Mouse (Mus musculus): Measurements from ENCODE around the gene Cyp39a1.

Cyp39a1 gene

DNA sequence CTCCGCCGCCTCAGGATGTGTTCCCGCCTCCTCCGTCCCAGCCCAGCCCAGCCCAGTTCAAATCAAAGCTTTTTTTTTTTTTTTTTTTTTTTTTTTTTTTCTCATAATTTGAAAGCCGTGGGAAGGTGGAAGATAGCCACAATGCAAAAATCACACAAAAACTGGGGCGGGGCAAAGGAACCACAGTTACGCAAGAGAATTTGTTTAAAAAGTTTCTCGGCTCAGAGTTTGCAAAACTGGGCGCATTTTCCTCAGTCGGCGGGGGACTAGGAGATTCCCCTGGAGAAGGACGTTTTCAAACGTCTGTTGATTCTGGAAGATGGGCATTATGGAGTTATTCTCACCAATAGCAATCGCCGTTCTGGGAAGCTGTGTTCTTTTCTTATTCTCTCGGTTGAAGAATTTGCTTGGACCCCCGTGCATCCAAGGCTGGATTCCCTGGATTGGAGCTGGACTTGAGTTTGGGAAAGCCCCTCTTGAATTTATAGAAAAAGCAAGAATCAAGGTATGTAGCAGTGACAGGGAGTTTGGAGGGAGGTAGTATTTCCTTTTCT lies at the start of gene Cyp39a1:
TSS of gene Cyp39a1 (plus strand) at position 136 of the 554 bp plus-strand sequence.
- DNase-seq, result no peak

DNA sequence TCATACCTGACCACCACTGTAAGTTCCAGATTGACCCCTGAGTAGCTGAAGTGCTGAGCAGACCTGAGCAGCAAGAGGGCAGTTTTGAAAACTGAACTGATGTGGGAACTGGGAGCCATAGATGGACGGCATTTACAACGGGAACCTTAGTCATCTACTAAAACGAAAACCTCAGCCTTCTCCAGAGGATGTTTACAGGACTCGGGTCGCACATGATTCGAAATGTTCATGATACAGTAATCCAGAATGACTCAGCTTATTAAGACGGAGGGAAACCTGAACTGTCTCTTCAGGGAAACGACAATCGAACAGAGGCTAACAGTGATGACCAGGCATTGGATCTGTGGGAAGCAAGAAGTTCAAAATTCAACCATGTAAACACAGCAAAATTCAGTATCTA lies 48.1 kb upstream of the Cyp39a1 start:
- DNase-seq, result no peak

DNA sequence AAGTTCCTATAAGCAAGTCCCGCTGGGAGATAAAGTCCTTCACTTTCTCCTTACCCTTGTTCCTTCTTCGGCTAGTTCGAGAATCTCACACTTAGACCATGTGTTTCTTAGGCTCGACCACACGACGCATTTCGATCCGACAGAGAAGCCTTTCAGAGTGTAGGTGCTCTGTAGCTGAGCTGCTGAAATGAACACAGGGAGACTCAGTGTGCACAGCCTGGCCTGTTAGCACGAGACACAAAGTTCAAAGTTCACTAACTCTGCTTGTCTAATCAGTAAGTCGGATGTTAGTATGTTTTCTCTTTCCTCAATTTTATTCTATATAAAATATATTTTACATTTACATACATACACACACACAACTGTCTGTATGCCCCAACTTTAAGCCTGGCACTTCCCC lies 45.1 kb upstream of the Cyp39a1 start:
- DNase-seq, result no peak

DNA sequence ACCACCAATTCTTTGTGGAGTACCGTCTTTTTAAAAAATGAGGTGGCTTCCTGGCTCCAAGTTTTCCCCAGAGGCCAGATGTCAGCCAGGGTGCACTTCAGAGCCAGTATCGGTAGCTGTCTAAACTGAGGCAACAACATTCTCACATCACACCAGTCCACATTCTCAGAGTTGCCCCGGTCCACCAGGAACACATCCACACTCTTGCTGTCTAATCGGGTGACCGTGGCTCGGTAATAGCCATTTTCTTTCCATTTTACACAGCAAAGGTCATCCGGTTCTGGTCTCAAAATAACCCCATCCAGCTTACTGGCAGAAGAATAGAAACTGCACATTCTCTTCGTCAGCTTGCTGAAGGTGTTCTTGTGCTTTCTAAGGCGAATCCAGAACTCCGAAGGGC lies 39.0 kb upstream of the Cyp39a1 start:
- no peak for DNase-seq

DNA sequence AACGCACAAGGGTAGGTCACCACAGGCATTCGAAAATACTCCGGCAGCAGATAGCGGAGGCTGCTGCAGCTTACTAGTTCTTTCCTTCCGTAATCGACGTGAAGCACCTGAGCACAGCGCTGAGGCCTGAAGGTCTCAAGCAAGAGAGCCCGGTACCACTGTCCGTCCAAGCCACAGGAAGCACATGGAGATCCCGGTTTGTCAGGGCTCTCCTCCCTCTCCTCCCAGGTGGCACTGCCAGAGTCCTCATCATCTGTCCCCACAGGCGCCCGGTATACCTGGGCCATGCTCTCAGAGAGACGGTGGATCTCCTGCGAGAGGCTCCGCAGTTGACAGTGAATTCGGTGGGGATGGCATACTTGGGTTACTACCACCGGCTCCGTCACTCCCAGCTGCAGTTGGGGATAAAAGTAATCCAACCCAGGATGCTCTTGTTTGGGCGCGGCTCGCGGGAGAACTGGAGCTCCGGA lies 38.2 kb upstream of the Cyp39a1 start:
- DNase-seq, result no peak

DNA sequence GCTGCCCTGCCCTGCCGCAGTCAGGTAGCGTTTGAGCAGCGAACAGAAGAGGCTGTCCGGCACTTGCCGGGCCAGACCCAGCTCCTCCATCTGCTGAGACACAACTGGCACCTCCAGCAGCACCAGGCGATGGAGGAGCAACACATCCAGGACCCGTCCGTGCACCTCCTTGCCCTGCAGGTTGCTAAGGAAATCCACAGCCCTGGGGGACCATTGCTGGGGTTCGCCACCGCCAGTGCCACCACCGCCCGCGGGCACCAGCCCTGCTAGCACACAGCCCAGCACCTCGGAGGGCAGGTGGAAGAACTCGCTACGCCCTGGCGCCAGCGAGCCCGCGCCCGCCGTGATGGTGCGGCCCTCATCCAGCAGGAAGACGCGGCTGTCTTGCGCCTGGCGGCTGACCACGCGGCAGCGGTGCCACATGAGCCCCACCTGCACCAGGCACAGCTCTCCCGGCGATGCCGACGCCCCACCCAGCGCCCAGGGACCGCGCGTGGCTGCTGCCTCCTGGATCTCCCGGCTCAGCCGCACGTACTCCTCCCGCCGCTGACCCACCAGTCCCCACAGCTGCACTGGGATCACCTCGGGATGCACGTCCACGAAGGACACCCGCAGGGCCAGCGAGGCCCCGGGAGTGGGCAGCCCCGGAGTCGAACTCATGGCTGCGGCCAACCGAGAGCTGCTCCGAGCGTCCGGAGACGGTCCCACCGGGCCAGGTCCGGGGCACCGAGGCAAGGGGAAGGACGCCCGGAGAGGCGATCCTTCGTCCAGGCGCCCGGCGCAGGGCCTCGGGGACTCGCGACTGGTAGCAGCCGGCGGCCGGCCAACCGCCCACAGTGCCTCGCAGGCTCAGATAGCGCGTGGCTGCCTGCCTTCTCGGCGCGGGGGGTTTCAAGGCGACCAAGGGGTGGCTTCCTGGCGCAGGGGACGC lies 37.5 kb upstream of the Cyp39a1 start, which contains the start of gene Tdrd6:
TSS of gene Tdrd6 (minus strand) at position 804 of the 931 bp plus-strand sequence.
- DNase-seq, result no peak

GRCm38 (mm10) chr17:43630427-43630760 lies 36.8 kb upstream of the Cyp39a1 start:
- DNase-seq, result no peak

DNA sequence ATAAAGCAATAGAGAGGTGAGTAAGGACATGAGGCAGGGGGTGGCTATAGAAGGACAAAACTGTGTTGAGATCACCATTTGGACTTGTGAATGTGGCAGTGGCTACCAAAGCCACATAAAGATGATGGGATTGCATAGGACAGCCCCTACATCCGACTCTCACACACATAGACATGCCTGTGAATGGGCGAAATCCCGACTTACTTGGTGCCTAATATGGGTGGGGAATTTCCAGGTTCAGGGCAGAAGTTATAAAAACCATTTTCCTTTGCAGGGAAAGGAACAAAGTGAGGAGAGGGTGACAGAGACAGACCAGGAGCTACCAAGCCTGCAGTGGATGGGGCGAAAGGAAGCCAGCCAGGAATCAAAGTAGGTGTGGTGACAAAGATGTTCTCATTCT lies 30.1 kb upstream of the Cyp39a1 start:
- no peak for DNase-seq

- no peak for DNase-seq
These were observed 26.4 kb upstream of the Cyp39a1 start for GRCm38 (mm10) chr17:43640825-43641224.

- no peak for DNase-seq
These were observed 24.0 kb upstream of the Cyp39a1 start for GRCm38 (mm10) chr17:43643191-43643590.

DNA sequence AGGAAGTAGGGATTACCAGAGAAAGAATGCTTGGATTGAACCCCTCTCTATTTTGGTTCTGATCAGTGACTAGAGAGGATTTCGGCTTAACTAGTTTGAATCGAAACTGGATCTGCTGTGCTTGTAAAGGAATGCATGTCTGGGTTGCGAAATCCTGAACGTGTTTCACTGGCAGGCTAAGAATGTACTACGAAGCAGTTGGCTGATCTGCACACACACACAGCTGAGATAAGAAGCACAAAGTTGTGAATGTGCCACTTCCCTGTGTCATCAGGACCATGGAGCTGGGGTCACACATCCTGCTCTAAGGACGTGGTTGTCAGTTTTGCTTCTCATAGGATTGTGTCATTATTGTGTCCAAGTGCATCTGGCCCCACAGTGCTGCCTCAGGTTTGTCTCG lies 22.9 kb upstream of the Cyp39a1 start:
- no peak for DNase-seq

DNA sequence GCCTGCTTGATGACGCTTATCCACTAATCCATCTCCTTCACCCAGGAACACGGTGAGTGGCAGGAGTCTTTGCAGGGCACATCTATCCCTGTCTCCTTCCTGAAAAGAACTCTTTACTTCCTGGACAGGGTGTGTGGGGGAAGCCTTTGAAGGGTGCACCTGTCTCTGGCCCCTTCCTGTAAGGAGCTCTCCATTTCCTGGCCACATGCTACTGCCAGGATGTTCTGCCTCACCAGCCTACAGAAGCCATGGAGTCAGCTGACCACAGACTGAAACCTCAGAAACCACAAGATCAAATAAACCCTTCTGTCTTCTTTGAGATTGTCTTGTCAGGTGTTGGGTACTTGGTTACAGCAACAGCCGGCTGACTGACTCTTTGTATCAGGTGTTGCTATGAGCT lies 22.1 kb upstream of the Cyp39a1 start:
- no peak for DNase-seq

- no peak for DNase-seq
These were observed 20.3 kb upstream of the Cyp39a1 start for GRCm38 (mm10) chr17:43646925-43647324.

DNA sequence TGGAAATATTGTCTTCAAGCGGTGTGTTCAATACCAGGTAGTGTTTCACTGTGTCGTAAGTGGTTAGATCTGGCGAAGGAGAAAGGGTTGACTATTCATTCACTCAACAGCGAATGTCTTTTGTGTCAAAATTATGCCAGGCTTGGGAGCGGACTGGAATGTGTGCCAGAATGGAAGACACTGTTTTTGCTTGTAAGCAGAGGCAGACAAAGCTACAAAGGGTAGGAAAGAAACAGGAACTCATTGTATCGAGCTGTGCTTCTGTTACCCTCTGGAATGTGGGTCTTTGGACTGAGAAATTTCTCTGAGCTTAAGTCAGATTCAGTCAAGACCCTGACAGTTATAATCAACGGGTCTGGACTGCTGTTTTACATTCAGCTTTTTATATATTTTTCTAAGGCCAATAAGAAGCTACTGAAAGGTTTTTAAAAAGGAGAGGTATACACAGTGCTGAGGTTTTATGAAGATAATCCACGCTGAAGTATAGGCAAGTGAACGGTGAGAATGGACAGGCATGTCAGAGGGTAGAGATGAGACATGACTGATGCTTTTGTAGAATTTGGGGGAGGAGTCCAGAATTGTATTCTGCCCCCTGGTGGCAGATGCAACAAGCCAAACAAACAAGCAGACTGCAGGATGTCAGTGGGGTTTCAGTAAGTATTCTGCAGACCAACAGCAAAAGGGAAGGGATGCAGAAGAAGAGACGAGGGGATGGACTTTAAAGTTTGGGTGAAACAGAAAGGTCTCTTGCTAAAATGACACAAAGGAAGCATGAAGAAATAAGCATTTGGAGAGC lies 17.4 kb upstream of the Cyp39a1 start:
- no peak for DNase-seq

- no peak for DNase-seq
These were observed 15.7 kb upstream of the Cyp39a1 start for GRCm38 (mm10) chr17:43651314-43652046.

DNA sequence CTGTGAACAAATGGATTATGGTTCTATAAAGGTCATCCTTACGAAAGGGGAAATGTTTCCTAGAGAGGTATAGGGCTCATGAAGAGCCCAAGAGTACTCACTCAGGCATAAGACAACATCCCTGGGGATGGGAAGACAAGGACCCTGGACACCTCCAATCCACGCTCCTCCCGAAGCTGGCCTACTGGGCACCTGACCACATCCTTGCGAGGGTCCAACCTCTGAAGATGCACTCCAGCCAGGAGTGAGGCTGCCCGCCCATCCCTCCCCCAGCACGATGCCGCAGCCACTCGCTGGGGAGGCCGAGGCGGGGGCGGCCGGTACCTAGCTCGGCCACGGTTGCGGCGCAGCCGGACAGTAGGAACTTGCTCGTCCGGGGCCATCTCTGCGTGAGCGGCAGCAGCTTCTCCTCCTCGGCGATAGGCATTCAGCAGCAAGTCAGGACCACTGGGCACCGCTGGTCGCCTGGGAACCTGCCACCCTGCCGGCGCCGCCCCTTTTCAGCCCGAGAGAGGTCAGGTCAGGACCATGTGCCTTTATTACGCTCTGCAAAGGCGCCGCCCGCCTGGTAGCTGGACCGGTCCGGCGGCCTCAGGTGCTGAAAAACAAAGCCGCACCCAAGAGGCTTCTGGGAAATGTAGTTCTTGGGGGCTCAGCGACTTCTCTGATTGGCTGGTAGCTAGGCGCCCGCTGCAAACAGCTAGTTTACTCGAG lies 492 bp upstream of the Cyp39a1 start, which contains the start of gene Slc25a27:
TSS of gene Slc25a27 (minus strand) at position 639 of the 714 bp plus-strand sequence.
- peak; percentile 92 for DNase-seq

- DNase-seq, result no peak
These were observed 2.0 kb downstream of the Cyp39a1 start for GRCm38 (mm10) chr17:43669145-43669695.

GRCm38 (mm10) chr17:43671907-43672306 lies 4.7 kb downstream of the Cyp39a1 start:
- DNase-seq, result no peak

DNA sequence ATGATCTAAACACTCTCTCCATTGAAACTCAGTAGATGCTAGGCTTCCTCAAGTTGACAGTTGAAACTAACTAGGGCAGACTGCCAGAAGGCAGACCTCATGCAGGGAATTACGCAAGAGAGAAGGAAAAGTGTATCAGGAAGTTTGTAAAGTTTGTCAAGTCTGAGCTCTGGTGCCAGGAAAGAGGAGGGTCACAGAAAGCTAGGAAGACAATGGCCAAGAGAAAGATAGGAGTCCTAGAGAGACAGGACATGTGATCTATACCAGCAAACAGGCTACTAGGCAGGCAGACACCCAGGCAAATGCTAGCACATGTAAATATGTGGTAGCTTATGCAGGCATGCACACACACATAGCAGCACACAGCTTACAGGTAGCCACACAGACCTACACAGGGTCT lies 8.0 kb downstream of the Cyp39a1 start:
- peak; percentile 11 for DNase-seq

GRCm38 (mm10) chr17:43676241-43676640 lies 9.0 kb downstream of the Cyp39a1 start:
- no peak for DNase-seq

DNA sequence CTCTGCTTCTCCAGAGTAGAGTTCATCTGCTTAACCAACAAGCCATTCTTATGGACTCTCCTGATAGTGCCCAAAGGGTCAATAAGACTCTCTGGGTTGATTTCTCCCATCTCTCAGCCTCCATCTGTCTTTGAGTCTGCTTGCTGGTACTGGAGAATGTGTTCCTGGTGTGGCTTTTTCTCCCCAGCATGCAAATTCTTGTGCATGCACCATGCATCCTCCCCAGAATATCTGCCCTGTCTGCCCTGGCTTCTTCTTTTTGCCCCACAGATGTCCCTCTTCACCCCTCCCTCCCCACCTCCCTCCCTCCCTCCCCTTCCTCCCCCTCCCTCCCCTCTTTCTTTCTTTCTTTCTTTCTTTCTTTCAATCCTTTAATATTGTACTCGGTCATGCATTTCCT lies 10.1 kb downstream of the Cyp39a1 start:
- DNase-seq, result no peak

GRCm38 (mm10) chr17:43684086-43684485 lies 16.9 kb downstream of the Cyp39a1 start:
- DNase-seq, result no peak

Measured in kidney, adult 18-20 months (tissue).